Mouse (Mus musculus): ENCODE measurements around the gene Ykt6.

GRCm38 (mm10) chr11:5913256-5913655, 42.2 kb upstream of the Ykt6 start:
- TF ChIP-seq CTCF (conservative IDR thresholded peaks at IDR 0.05 in 1 of 2, IDR thresholded peaks at IDR 0.05 in 1 of 2; ENCODE audit: low read depth in 2 of 2, low read length in 2 of 2), result no peak
- no peak for TF ChIP-seq E2F4 (IDR thresholded peaks at IDR 0.05; ENCODE audit: insufficient replicate concordance, low read depth, low read length)
- no peak for TF ChIP-seq ELF1 (IDR thresholded peaks at IDR 0.05; ENCODE audit: low read depth, low read length)
- no peak for TF ChIP-seq MAFK (IDR thresholded peaks at IDR 0.05; ENCODE audit: insufficient replicate concordance, low read length)
- no peak for TF ChIP-seq USF2 (conservative IDR thresholded peaks at IDR 0.05; ENCODE audit: low read depth, low read length)
- TF ChIP-seq EP300 (IDR thresholded peaks at IDR 0.05; ENCODE audit: low read length), result no peak
- no peak for TF ChIP-seq NELFE (IDR thresholded peaks at IDR 0.05; ENCODE audit: low read depth, low read length)
- no peak for TF ChIP-seq ZC3H11A (IDR thresholded peaks at IDR 0.05; ENCODE audit: low read depth, low read length)
- TF ChIP-seq GABPA (IDR thresholded peaks at IDR 0.05; ENCODE audit: insufficient replicate concordance, low read depth, low read length), result no peak
- no peak for TF ChIP-seq MYC (IDR thresholded peaks at IDR 0.05; ENCODE audit: low read depth, low read length)
